ENCODE assay signal across 12 mouse cellular contexts in genomic region chr1:193389505-193389904, GRCm38 (mm10). TPM values are rescaled to one million over a fixed set of nuclear protein-coding genes. Genes with fewer than 3 reads are reported as not detected.
DNase-seq lines count a peak whose midpoint lies in the region; ATAC-seq lines count a peak whose summit lies in the region.
"Had no signal": no experiment of that assay in that cellular context is flagged by ENCODE, and none has a peak within 500 bp of the region (broad histone marks: within the 10 kb centered on the region; RNA-seq: fewer than 3 reads in every experiment).

No protein-coding gene starts in this region.

- DNase-seq in heart, postnatal 36 days = no peak
- peak; percentile 71 for DNase-seq in embryonic facial prominence, embryonic 14.5 days (ENCODE audit: low spot score)
- no peak for DNase-seq in adrenal gland, postnatal 10 days
- no peak for DNase-seq in gastrocnemius, postnatal 25 days
- DNase-seq: adrenal gland, adult 8-10 months; cerebellum, adult 11 months had no signal

- H3K4me2 ChIP-seq in heart, embryonic 14.5 days (ENCODE audit: low read length) = peak overlapping the region; percentile 22; the same call in 1 of the 2 replicates
- H3K4me2 ChIP-seq in embryonic facial prominence, embryonic 14.5 days (ENCODE audit: low read depth, low read length) = no peak overlapping the region
- no peak overlapping the region for H3K4me2 ChIP-seq in hindbrain, embryonic 13.5 days
- no peak overlapping the region for H3K4me2 ChIP-seq in midbrain, embryonic 15.5 days
- H3K4me2 ChIP-seq: liver, embryonic 15.5 days had no signal

- H3K36me3 ChIP-seq in heart, embryonic 14.5 days (ENCODE audit: control insufficient read depth, insufficient read depth, low read length) = no peaks in the 10 kb centered on the region
- no peaks in the 10 kb centered on the region for H3K36me3 ChIP-seq in embryonic facial prominence, embryonic 14.5 days (ENCODE audit: control insufficient read depth, insufficient read depth, low read length)
- no peaks in the 10 kb centered on the region for H3K36me3 ChIP-seq in hindbrain, embryonic 13.5 days
- H3K36me3 ChIP-seq in midbrain, embryonic 15.5 days (replicated peaks) = no peaks in the 10 kb centered on the region
- H3K36me3 ChIP-seq: liver, embryonic 15.5 days had no signal

- intact Hi-C loops in heart, postnatal 36 days (cut with DNase I) = loop anchor here (5.0 to 10.0 kb wide), 5 partner anchors 58 to 1315 kb away; partner anchors contain the start of gene Plxna2

- no peak for ATAC-seq in heart, embryonic 14.5 days (ENCODE audit: insufficient number of reproducible peaks, insufficient read depth, low FRiP score, low read depth)
- ATAC-seq in embryonic facial prominence, embryonic 14.5 days (ENCODE audit: low read depth) = peak; percentile 78
- peak; percentile 23; the same call in 1 of the 2 replicates for ATAC-seq in hindbrain, embryonic 13.5 days (ENCODE audit: low FRiP score)
- peak; percentile 59 for ATAC-seq in midbrain, embryonic 15.5 days (replicated peaks)
- no peak for ATAC-seq in megakaryocyte, adult 5-6 weeks (ENCODE audit: poor library complexity, severe bottlenecking)

- no peak overlapping the region for H3K4me3 ChIP-seq in heart, embryonic 14.5 days (ENCODE audit: control insufficient read depth in 1 of 2, insufficient read depth in 1 of 2, low read depth in 1 of 2, low read length in 2 of 2)
- no peak overlapping the region for H3K4me3 ChIP-seq in embryonic facial prominence, embryonic 14.5 days (ENCODE audit: low read depth, low read length)
- H3K4me3 ChIP-seq in hindbrain, embryonic 13.5 days = no peak overlapping the region
- no peak overlapping the region for H3K4me3 ChIP-seq in midbrain, embryonic 15.5 days
- H3K4me3 ChIP-seq: liver, embryonic 15.5 days; megakaryocyte, embryonic 14.5 days had no signal

- 19% methylated on average over 3 of the region's 3 CpGs for WGBS in heart, embryonic 14.5 days
- WGBS in embryonic facial prominence, embryonic 14.5 days = 20% methylated on average over 3 of the region's 3 CpGs
- 3% methylated on average over 3 of the region's 3 CpGs for WGBS in hindbrain, embryonic 13.5 days
- WGBS in midbrain, embryonic 15.5 days = 4% methylated on average over 3 of the region's 3 CpGs

- no peaks in the 10 kb centered on the region; the same call in 1 of the 2 replicates for H3K27me3 ChIP-seq in heart, embryonic 14.5 days (ENCODE audit: control insufficient read depth, insufficient read depth, low read length)
- no peaks in the 10 kb centered on the region; the same call in 1 of the 2 replicates for H3K27me3 ChIP-seq in embryonic facial prominence, embryonic 14.5 days (replicated peaks; ENCODE audit: control insufficient read depth, insufficient read depth, low read length)
- H3K27me3 ChIP-seq in hindbrain, embryonic 13.5 days = no peaks in the 10 kb centered on the region; the same call in 1 of the 2 replicates
- H3K27me3 ChIP-seq in midbrain, embryonic 15.5 days (replicated peaks) = no peaks in the 10 kb centered on the region
- H3K27me3 ChIP-seq: liver, embryonic 15.5 days had no signal

- no peaks in the 10 kb centered on the region for H3K9me3 ChIP-seq in heart, embryonic 14.5 days (ENCODE audit: control insufficient read depth, low read length)
- no peaks in the 10 kb centered on the region for H3K9me3 ChIP-seq in embryonic facial prominence, embryonic 14.5 days (ENCODE audit: control insufficient read depth, low read length)
- H3K9me3 ChIP-seq in hindbrain, embryonic 13.5 days = no peaks in the 10 kb centered on the region
- H3K9me3 ChIP-seq in midbrain, embryonic 15.5 days = no peaks in the 10 kb centered on the region
- H3K9me3 ChIP-seq: liver, embryonic 15.5 days; megakaryocyte, embryonic 14.5 days had no signal

- H3K4me1 ChIP-seq in heart, embryonic 14.5 days (ENCODE audit: control insufficient read depth in 2 of 2, insufficient read depth in 2 of 2, low read length in 2 of 2) = peaks cover 31 to 34% of the 10 kb centered on the region in 2 experiments
- H3K4me1 ChIP-seq in embryonic facial prominence, embryonic 14.5 days (ENCODE audit: control insufficient read depth, insufficient read depth, low read length) = peaks cover 25% of the 10 kb centered on the region
- H3K4me1 ChIP-seq in hindbrain, embryonic 13.5 days (replicated peaks) = peaks cover 53% of the 10 kb centered on the region
- H3K4me1 ChIP-seq in midbrain, embryonic 15.5 days = peaks cover 30% of the 10 kb centered on the region
- H3K4me1 ChIP-seq: liver, embryonic 15.5 days had no signal

- H3K9ac ChIP-seq in heart, embryonic 14.5 days (ENCODE audit: low read length) = no peak overlapping the region
- no peak overlapping the region for H3K9ac ChIP-seq in embryonic facial prominence, embryonic 14.5 days (ENCODE audit: low read depth, low read length)
- H3K9ac ChIP-seq in hindbrain, embryonic 13.5 days = no peak overlapping the region
- H3K9ac ChIP-seq in midbrain, embryonic 15.5 days = no peak overlapping the region
- H3K9ac ChIP-seq: liver, embryonic 15.5 days had no signal

- H3K27ac ChIP-seq in heart, embryonic 14.5 days (replicated peaks in 1 of 2; ENCODE audit: control insufficient read depth in 1 of 2, insufficient read depth in 1 of 2, low read depth in 2 of 2, low read length in 2 of 2) = peak overlapping the region; percentile 35 to 60; a peak in 3 of 4 replicates
- H3K27ac ChIP-seq in embryonic facial prominence, embryonic 14.5 days (replicated peaks; ENCODE audit: low read depth, low read length) = 0 out of 2 replicates have a peak overlapping the region, but pooled peaks have one; percentile 33
- peak overlapping the region; percentile 55 for H3K27ac ChIP-seq in hindbrain, embryonic 13.5 days
- 0 out of 2 replicates have a peak overlapping the region, but pooled peaks have one; percentile 18 for H3K27ac ChIP-seq in midbrain, embryonic 15.5 days
- H3K27ac ChIP-seq: liver, embryonic 15.5 days had no signal

RNA-seq across cellular contexts. Expression of gene Camk1g, which starts 19.4 kb away (rescaled TPM):
- polyA plus RNA-seq in heart, embryonic 14.5 days (2014; fragmentation: Nextera tagmentation; extraction: Ambion mirVana) = 9.4 and 9.9 TPM in 2 replicates
- 1 to 10 TPM in 1 of 2 experiments, not detected in 1; 1.0 TPM for total RNA-seq in heart, postnatal 36 days (2021)
- 11.9 and 13.1 TPM in 2 replicates for polyA plus RNA-seq in embryonic facial prominence, embryonic 14.5 days (2014; fragmentation: Nextera tagmentation; extraction: Ambion mirVana)
- 31.7 and 35.5 TPM in 2 replicates for polyA plus RNA-seq in hindbrain, embryonic 13.5 days (2015; fragmentation: Nextera tagmentation; extraction: Ambion mirVana)
- polyA plus RNA-seq in midbrain, embryonic 15.5 days (2015; fragmentation: Nextera tagmentation; extraction: Ambion mirVana) = 54.4 and 57.0 TPM in 2 replicates
- total RNA-seq in adrenal gland, postnatal 10 days (2021) = 1 to 10 TPM in 1 of 2 experiments, under 1 TPM in 1; 0.69 to 1.0 TPM
- not detected in 2 replicates for total RNA-seq in megakaryocyte, adult 5-6 weeks (2015)
- total RNA-seq in megakaryocyte, adult 5-6 weeks (2017) = not detected in 2 replicates
- total RNA-seq in gastrocnemius, postnatal 25 days (2021) = under 1 TPM in 1 of 2 experiments, not detected in 1; 0.18 TPM

Comparison
In these comparisons a context has a peak if more than half of its experiments do, and no peak if none do; other contexts are left out.
1. ATAC-seq: peak in embryonic facial prominence, embryonic 14.5 days (single experiment), hindbrain, embryonic 13.5 days (single experiment) and midbrain, embryonic 15.5 days (single experiment); none in heart, embryonic 14.5 days (single experiment) and megakaryocyte, adult 5-6 weeks (single experiment).
2. Peak in every context shown above with its lines, with median percentiles within 50 percentile points of each other: H3K27ac ChIP-seq.